Mouse (Mus musculus): Measurements from ENCODE around the gene Slc20a1.

Slc20a1 gene

DNA sequence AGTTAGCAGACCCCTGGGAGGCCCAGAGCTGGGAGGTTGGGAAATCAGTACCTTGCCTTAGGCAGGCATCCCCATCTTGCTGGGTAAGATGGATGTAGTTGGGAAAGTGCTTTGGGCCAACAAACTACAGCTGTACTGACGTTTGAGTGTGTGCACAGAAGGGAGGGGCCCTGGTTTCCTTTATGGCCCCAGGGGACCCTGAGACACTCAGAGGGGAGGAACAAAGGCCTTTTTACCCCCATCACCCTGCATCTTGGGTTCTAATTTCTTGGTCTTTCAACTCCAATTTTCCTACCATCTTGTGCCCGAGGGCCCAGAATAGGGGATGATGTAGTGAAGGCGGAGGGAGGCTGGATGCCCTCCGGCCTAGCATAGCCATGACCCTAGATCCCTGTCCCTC, 57.4 kb downstream of the Slc20a1 start:
- no peak for DNase-seq

DNA sequence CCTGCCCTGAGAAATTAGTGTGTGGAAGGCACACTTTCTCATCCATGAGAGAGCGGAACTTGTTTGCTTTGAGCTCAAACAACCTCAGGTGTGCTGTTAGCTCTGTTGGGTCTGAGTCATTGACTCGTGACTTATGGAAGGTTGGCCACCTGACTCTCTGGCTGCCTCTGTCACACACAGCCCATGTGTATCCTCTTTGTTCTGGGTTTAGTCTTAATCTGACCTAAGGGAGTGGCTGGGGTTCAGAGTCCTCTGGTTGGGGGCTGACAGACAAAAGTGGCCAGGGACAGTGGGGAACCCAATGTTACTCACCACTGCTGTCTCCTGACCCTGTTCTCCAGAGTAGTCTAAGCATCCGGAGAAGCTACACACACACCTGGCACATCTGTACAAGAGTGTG, 59.5 kb downstream of the Slc20a1 start:
- DNase-seq, result no peak

DNA sequence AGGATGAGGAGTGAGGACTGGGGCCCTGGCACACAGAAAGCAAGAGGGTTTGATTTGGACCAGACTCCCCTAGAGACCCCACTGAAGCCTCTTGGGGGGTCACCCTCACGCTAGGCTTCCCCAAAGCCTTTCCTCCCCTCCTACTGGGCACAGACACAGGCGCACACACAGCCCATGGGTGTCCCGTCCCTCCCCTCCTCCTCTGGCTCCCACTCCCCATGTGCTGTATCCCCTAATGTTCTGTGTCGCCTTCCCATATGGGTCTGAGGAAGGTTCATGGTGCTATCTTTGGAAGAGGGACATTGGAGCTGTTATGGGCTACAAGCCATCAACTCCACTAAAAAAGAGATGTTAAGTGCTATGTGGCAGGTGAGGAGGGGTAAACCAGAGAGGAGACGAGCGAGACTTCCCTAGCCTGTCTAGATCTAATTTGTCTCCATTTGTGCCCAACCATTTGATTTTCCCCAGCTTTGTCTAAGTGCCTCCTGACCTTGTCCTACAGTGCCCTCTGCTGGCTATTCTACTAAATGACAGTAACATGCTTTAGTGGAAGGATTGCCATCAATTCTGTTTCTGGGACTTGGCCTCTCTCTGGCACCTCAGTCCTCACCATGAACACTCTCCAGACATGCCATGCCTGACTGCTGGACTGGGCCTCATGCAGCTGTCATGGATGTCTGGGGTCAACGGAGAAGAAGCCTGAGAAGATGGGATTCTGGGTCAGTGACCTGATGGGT, 60.1 kb downstream of the Slc20a1 start:
- DNase-seq, result peak; percentile 75

DNA sequence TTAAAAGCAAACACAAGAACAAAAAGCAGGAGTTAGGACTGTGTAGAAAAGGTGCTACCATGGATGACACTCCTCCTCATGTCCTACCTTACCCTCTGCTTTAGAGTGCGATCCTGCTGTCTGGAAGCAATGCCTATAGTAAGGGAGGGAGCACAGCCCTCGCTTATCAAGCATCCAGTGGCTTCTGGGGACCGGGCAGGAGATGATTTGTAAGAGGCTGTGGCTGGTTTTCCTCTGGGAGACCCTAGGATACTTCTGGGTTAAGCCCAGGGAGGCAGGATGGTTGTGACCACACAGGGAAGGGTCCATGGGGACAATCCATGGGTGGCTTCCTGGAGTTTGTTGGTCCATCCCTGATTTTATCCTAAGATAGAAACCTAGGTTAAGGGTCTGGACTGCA, 62.1 kb downstream of the Slc20a1 start:
- DNase-seq, result no peak
